Mouse (Mus musculus) heart, postnatal 36 days (tissue): ENCODE data around the gene Zfp523. TPM values are rescaled to one million over a fixed set of nuclear protein-coding genes. Genes with fewer than 3 reads are reported as not detected.
A peak's percentile ranks its signal among the peaks of the same experiment; 100 is the strongest.

Source experiments
- DNase-seq, 2 experiments: peaks; one replicate each; pipeline ENCODE4 v3.0.0; 2021 to 2022
- intact Hi-C: fragments of 180-260 bp; cut with DNase I; formaldehyde crosslinking; loops from one replicate; pipeline ENCODE4 v1.15.1; 2025
- total RNA-seq, 2 experiments: library from RNA; stranded (reverse); gene quantifications; 2 replicates each; pipeline ENCODE4 v1.2.3; 2021

The Zfp523 gene
- total RNA-seq, 2 experiments from 2014 or later, result 14.3 to 16.0 TPM

DNA sequence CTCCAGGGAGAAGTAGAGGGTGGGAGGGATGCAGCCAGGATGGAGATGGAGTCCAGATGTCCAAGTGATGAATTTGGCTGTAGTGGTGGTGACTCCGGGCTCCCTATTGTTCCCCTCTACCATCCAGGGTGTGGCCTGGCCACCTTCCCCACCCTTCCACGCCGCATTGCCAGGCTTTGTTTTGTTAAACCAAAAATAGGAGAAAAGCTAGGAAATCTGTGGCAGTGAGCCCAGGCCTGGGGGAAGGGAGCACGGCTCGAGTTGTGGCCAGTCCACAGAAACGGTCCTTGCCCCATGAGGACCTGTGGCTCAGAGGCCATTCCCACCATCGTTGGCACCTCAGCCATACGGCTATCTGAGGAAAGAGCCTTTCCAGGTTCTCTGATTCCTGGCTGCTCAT is 22.0 kb upstream of the Zfp523 start:
- intact Hi-C loops, result no loop called here
- no peak for DNase-seq

DNA sequence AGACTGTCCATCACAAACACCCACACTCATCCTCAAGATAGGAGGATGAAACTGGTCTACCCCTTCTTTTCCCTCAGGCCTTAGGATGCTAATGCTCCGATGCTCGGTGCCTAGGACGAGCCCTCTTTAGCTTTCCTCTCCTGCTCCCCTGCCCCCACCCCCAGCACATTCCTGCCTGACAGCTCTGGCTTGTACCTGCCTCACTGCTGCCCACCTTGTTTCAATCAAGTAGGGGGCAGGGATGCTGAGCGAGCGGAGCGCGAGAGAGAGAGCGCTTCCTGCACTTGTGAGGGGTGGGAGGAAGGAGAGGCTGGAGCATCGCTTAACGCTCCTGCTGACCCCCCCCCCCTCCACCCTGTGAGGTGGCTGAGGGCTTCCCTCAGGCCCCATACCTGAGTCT is 16.6 kb upstream of the Zfp523 start:
- DNase-seq, result no peak
- intact Hi-C loops, result loop anchor here (2.0 to 5.0 kb wide), 3 partner anchors 28 to 253 kb away; partner anchors contain the start of genes Anks1 and Taf11

DNA sequence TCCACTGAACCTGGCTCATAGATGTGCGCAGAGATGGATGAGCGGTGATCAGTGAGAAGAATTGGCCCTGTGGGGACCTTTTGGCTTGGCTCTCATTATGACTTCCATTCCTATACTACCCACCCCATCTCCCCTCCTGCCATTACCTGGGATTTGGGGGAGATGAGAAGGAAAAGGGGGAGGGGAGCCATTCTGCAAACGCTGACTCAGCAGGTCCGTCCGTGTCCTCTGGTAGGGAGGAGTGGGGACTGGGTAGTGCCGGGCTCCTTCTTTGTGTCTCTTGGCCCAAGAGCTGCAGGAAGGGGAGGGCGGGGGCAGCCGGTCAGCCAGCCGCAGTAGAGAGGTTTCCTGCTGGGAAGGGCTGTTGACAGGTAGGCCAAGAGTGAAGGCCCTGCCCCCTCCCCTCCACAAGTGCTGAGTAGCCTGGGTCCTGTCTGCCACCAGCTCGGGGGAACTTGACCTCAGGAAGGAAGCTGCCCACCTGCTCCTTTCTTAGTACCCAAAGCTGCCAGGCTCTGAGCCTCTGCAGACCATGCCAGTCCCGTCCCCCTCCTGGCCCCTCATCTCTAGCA is 15.5 kb upstream of the Zfp523 start:
- DNase-seq, result no peak

DNA sequence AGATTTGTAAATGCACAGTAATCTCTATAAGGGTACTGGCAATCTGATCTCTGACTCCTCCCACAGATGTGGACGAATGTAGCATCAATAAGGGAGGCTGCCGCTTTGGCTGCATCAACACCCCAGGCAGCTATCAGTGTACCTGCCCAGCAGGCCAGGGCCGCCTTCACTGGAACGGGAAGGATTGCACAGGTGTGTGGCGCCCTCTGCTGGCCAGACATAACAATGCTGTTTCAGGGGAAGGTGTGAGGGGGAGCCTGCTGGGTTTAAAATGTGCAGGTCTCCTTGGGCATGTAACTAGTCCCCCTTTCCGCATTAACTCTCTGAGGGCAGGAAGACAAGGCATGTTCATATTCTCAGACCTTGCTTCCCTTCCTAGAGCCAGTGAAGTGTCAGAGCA is 13.3 kb upstream of the Zfp523 start:
- intact Hi-C loops, result loop anchor here (1.0 to 5.0 kb wide), 3 partner anchors 78 to 256 kb away; partner anchors contain the start of genes Anks1 and Taf11
- DNase-seq, result peak; percentile 77 to 84

More for the DNA sequence above, 15.5 kb upstream of the Zfp523 start:
- intact Hi-C loops, result loop anchor here (2.0 to 5.0 kb wide), 3 partner anchors 29 to 254 kb away; partner anchors contain the start of genes Anks1 and Taf11

DNA sequence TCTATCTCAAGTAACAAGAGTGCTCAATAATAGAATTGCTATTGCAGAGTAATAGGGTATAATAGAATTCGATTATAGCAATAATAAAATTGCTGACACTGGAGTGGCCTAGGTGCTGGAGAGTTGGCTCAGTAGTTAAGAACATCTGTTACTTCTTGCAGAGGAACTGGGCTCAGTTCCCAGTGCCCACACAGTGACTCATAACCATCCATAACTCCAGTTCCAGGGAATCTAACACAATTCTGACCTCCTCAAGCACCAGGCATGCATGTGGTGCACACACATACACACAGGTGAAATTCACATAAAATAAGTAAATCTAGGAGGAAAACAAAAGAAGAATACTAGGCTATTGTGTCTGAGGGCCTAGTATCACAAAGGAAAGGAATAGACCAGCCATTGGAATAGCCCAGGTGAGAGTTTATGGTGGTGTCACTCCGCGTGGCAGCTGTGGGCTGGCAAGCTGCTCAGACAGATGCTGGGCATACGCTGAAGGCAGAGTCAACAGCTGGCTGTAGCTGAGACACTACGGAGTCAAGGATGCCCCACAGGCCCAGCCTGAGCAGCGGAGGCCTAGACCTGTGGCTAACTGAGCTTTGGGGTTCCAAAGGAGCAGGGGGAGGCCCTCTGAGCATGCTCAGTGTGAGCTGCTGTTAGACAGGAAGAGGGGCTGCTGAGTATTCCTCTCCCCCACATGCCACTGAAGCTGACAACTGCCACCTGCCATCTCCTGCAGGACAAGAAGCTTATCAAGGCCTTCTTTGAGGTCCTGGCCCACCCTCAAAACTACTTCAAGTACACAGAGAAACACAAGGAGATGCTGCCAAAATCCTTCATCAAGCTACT is 6.2 kb upstream of the Zfp523 start:
- DNase-seq, result no peak
- intact Hi-C loops, result no loop called here

DNA sequence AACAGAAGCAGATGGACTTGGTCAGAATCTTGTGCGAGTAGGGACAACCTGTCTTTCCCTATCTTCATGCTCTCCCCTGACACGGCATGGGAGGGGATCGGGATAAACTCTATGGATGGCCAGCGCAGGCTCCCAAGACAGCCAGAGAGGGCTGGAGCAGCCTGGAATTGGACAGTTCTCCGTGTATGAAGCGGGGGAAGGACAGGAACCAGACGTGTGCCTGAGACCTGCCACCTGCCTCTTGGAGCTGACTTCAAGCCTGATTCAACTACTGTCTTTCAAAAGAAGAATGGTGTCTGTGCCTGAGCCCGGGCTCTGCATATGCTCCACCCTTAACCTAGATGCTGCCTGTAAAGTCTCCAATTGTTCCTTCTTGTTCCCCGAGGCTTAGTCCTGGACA is 4.2 kb upstream of the Zfp523 start:
- DNase-seq, result no peak
- intact Hi-C loops, result no loop called here

DNA sequence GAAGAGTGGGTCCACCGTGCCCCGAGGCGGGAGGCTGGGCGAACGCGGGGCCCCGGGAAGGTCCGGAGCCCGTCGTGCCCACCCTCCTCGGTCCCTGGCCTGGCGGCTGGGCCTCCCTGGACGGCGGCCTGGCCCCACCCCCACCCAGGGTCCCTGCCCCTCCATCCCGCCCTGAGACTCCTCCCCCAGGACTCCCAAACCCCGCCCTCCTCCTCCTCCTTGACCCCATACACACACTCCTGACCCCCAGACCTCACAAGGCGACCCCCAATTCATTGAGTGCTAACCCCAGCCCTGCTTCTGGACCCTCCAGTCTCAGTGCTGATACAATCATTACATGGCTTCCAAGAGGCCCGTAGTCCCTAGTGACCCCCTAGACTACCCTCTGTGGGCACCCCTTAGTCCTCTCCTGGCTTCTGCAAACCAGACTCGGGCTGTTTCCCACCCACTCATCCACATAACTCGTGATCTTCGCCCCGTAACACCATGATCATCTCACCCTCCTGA is 664 bp downstream of the Zfp523 start:
- no peak for DNase-seq
- intact Hi-C loops, result no loop called here

DNA sequence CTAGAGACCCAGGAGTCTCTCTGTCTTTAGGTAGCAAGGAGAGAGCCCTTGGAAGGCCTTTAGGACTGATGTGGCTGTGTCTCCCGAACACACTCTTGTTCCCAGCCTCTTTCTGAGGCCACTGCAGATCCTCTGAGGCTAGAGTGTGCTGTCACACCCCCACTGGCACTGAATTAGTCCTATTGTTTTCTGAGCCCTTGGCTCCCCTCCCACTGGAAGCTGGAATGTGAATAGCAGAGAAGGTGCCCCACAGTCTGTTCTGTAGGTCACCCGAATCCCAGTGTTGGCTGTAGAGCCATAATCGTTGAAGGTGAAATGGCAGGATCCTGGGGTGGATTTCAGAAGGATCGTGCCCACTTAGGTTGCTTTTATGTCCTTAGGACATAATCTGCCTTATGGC is 3.4 kb downstream of the Zfp523 start:
- peak; percentile 31 to 37 for DNase-seq
- intact Hi-C loops, result no loop called here

DNA sequence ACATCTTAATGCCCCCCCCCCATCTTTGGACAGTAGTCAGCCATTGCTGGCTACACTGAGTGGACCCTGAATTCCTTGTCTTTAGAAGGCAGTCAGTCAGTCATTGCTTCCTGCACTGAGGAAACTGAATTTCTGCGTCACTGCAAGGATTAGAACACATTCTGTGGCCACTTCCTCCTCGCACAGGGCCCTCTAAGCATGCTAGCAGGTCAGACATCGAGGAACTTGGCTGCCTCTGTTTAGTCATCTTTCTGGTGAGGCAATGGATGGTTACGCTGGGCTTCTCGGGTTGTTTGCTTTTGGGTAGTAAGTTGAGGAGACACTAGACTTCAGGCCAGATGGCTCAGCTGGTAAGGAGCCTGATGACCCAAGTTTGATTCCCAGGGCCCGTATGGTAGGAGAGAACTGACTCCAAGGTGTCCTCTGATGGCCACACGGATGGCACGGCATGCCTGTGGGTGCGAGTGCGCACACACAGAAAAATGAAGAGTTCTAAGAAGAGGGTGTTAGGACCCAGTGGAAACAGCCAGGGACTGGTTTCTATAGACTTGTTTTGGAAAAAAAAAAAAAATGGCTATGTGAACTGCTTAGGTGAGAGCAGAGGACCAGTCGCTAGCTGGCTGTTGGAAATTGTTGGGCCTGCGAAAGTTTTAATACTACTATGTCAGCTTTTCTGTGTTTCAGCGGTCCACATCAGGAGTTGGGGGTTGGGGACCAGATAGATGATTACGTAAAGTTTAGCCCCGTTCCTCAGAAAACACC is 4.0 kb downstream of the Zfp523 start:
- intact Hi-C loops, result no loop called here
- peak in 1 of 2 experiments; percentile 12 for DNase-seq

DNA sequence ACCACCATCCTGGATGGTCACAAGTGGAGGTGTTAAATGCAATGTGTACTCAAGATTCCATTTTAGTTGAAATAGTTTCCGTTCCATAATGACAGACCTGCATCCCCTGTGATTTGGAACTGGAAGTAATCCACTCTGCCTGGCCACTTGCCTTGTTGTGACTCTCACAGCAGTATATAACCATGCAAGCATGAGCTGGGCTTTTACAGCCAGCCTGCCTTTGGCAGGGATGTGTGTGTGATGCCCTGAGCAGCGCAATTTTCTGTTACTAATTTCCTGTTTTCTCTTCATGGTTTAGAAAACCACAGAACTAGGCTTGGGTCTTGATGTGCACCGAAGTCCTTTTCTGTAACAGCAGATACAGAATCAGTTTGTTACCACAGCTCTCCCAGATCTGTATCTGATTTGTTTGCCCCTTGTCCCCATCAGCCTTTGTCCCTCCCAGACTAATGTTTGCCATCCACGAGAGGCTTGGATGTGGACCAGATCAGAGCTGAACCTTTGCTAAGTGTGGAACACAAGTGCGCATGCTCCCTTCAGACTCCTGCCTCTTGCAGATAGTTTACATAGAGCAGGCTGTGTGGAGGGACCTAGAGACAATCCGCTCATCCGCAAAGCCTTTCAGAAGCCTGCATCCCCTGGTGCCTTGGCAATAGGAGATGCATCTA is 8.2 kb downstream of the Zfp523 start:
- no peak for DNase-seq
- intact Hi-C loops, result no loop called here

DNA sequence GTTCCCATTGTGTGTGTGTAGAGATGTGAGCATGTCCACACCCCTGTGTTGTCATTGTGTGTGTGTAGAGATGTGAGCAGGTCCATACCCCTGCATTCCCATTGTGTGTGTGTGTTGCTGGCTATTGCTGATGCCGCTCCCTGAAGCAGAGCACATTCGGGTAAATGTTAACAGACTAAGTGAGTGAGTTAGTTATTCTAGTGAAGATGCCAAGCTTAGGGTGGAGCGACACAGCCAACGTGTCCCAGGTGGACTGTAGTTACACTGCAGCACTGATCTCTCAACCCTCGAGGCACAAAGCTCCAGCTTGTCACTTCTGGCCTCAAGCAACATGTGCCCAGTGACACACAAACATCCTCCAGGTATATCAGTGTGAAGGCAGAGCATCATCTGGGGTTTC is 11.4 kb downstream of the Zfp523 start:
- intact Hi-C loops, result no loop called here
- no peak for DNase-seq

DNA sequence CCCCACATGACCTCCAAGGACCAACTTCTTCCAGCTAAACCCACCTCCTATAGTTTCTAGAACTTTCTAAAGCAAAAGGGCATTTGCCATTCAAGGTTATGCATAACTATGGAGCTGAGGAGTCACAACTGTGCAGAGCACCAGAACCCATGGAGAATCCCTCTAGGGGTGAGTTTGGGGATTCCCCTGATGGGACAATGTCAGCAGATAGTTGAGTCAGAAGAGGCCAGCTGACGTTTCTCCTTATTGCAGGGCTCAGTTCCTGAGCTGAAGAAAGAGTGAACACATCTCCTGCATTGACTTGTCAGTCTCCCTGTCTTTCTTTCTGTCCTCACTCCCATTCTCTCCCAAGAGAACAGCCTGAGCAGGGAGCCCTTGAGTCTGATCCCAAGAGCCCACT is 15.8 kb downstream of the Zfp523 start:
- DNase-seq, result no peak
- intact Hi-C loops, result no loop called here

DNA sequence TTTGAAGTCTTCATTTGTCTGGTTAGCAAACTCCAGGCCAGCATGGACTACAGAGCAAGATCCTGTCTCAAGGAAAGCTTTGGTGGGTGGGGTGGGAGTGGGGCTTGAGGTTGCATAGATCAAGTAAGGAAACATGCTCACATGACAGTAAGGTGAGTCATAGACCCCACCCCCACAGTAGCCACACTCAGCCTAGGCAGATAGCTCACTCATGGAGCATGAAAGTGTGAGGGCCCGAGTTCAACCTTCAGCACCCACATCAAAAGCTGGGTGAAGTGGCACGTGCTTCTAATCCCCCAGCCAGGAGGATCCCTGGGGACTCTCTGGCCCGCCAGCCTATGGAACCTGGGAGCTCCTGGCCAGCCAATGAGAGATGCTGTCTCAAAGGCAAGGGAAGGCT is 16.6 kb downstream of the Zfp523 start:
- intact Hi-C loops, result no loop called here
- DNase-seq, result no peak

DNA sequence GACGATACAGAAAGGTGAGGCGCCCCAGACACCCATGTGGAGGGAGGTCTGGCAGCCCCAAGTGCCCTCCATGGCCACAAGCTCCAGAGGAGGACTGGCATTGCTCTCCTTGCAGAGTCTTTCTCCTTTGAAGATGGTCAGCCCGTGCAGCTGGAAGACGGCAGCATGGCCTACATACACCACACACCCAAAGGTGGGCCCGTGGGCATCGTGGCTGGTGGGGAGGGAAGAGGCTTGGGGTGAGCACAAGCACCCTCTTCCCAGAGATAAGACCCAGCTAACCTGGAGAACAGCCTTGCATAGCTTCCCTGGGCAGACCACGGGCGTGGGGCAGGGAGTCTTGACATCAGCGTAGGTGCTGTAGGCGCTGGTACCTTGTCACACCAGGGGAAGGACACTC is 18.1 kb downstream of the Zfp523 start:
- intact Hi-C loops, result no loop called here
- no peak for DNase-seq

DNA sequence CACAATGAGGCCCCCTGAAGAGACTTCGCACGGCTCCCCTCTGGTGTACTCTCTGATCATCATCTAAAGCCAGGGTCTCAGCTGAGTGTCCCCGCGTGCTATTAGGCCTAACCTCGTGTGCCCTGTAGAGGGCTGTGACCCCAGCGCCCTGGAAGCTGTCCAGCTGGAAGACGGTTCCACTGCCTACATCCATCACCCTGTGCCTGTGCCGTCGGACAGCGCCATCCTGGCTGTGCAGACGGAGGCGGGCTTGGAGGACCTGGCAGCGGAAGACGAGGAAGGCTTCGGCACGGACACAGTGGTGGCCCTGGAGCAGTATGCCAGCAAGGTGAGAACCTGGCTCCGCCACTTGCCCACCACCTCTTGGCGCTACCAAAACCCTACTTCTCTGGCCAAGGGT is 20.7 kb downstream of the Zfp523 start:
- intact Hi-C loops, result no loop called here
- DNase-seq, result no peak

DNA sequence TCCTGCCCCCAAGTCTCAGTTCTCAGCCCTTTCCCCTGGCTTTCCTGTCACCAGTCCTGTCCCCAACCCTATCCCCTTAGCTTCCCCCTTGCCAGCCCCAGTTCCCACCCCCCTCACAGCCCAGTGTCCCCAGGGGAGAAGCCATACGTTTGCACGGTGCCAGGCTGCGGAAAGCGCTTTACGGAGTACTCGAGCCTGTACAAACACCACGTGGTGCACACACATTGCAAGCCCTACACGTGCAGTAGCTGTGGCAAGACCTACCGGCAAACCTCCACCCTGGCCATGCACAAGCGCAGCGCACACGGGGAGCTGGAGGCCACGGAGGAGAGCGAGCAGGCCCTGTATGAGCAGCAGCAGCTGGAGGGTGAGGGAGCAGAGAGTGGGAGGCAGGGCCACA is 25.1 kb downstream of the Zfp523 start:
- no peak for DNase-seq
- intact Hi-C loops, result no loop called here

DNA sequence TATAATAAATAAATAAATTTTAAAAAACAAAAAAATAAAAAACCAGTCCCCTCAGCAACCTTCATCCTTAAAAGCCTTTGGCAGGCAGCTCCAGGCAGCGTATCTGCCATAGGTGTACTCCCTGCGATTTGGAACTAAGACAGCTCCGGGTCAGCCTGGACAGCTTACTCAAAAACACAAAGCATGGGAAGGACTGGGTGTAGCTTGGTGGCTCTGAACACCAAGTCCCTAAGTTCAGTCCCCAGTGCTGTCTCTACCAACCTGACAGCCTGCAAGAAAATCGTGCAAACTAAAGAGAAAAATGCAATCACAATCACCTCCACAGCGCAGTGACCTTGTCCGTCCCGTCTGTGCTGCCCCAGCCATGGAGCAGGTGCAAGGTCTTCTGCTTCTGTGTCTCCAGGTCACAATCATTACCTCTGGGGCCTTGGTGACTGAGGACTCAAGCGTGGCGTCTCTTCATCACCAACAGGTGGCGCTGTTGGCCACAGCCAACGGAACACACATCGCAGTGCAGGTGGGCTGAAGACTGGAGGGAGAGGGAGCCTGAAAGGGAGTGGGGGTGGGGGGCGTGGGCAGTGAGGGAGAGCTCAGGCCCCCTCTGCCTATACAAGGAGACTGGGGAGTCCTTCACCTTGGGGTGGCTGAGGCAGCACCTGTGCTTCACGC is 27.3 kb downstream of the Zfp523 start:
- intact Hi-C loops, result loop anchor here (1.0 kb wide), 1 partner anchor 164 kb away; no protein-coding TSS in a partner anchor
- peak; percentile 53 to 63 for DNase-seq

DNA sequence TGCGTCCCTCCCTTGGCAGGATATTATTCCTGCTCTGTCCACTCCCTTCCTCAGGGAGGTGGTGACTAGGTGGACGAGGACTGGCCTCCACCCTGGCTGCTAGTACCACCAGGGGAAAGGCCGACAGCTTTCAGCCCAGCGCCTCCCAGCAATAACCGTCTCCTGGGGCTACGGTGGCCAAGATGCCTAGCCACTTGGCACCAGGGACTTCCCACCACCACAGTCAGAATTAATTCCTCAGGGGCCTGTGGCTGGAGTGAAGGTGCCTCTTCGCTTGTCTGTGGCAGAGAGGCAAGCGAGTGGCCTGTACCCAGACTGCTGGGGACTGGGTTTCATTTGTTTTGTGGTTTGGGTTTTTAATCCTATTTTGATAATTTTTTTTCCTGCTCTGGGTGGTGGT is 28.5 kb downstream of the Zfp523 start:
- no peak for DNase-seq
- intact Hi-C loops, result no loop called here

DNA sequence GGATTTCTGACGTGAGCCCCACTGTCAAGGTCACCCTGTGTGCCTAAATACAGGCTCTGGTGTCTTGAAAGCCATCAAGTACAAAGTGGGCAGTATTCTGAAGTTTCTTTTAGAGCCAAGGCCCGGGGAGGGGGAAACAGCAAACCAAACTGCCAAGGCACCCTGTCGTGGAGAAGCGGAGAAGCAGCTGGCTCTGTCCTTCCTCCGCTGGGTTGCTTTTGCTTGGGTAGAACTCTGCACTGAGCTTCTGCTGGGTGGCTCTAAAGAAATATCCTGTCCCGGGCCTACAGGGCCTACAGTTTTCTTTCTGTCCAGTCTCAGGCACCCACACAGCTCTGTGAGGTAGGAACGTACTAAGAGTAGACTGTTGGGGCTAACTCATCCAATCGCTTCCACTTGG is 30.2 kb downstream of the Zfp523 start:
- no peak for DNase-seq
- intact Hi-C loops, result loop anchor here (2.0 kb wide), 1 partner anchor 18 kb away; no protein-coding TSS in a partner anchor
